Mouse (Mus musculus) lung, adult 2 months (tissue): Measurements from ENCODE around the gene Slc26a8.

ENCODE experiments used
- CTCF ChIP-seq: fragments of 200-500 bp; IDR thresholded peaks from 2 replicates; pipeline ENCODE4 v1.5.1; 2011; ENCODE audit warnings: mild to moderate bottlenecking, low read length, control low read depth; ENCODE audit not compliant: insufficient read depth
- POLR2A ChIP-seq: fragments of 200-500 bp; IDR thresholded peaks from 2 replicates; pipeline ENCODE4 v1.6.1; 2011; ENCODE audit warnings: low read depth, mild to moderate bottlenecking, control low read depth, low read length, borderline replicate concordance; ENCODE audit errors: extremely low read depth

GRCm38 (mm10) chr17:28650268-28650667 lies 39.8 kb downstream of the Slc26a8 start:
- no peak for TF ChIP-seq POLR2A
- TF ChIP-seq CTCF = no peak
